Mouse (Mus musculus) gastrocnemius, postnatal 36 days (tissue): ENCODE measurements around the gene Clasrp. TPM values are rescaled to one million over a fixed set of nuclear protein-coding genes. Genes with fewer than 3 reads are reported as not detected.

Experiments used
- DNase-seq, 2 experiments: peaks; one replicate each; pipeline ENCODE4 v3.0.0; 2022
- intact Hi-C: fragments of 180-260 bp; cut with DNase I; formaldehyde crosslinking; loops from one replicate; pipeline ENCODE4 v1.15.1; 2025
- long read RNA-seq, 2 experiments: library from polyadenylated mRNA; stranded (forward); transcript quantifications; one replicate each; pipeline ENCODE4 v2.0.0; 2021
- total RNA-seq, 2 experiments: library from RNA; stranded (reverse); gene quantifications; 2 replicates each; pipeline ENCODE4 v1.2.3; 2021

Gene Clasrp
- total RNA-seq: 10 to 100 TPM; 10.9 to 12.0 TPM
- long read RNA-seq, experiment 1, partial matches to known transcripts: 0 of 2 reads
- long read RNA-seq, experiment 1, other reads (novel, unspliced or antisense): 0 of 2 reads
- long read RNA-seq, experiment 2, partial matches to known transcripts: 3 of 9 reads
- long read RNA-seq, experiment 2, other reads (novel, unspliced or antisense): 4 of 9 reads

DNA sequence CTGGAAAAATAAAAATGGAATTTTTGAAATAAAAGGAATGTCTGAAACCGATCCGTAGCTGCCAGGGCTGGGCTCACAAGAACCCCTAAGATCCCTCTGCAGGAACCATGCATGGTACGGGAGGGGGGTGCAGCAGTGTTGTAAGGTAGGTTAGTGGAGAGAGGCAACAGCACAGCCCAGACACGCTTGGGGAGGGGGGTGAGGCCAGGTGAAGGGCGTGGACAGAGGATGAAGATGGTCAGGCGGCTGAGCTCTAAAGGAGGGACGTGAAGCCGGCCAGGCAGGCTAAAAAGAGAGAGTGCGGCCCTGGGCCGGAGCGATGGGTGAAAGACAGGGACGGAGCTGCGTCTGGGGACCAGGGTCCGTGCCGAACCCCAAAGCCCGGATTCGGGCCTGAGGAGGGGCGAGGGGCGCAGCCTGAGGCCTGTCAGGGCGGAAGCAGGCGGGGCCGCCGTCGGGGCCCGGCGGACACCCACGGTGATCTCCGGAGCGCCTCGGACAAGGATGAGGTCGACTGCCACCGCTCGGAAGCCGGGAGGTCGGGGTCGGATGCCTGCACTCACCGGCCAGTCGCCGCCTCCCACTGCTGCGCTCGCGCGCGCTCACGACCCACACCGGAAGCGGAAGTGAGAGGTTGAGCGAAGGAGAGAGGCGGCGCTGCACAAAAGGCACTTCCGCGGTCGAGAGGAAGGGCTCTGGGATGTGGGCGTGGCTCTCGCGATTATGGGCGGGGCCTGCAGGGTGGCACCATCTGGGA is at the start of gene Clasrp:
Clasrp (minus strand) TSS at position 638 of the 757 bp plus-strand sequence.
- peak; percentile 93 to 97 for DNase-seq
- intact Hi-C loops: no loop called here

DNA sequence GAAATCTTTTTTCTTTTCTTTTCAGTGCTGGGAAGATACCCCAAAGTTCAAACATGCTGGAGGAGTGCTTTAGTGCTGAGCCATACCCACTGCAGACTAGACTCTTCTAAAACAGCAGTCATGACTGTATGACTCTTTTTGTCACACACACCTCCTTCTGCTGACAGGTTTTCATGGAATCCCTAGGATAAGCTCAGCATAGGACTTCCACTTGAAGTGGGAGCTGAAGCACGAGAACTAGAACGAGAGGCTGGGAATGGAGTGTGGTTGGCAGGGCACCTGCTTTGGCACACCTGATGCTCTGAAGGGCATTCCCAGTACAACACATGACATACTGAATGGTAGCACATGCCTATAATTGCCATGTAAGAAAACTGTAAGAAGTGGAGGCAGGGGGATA is 48.3 kb upstream of the Clasrp start:
- DNase-seq: no peak
- intact Hi-C loops: no loop called here

DNA sequence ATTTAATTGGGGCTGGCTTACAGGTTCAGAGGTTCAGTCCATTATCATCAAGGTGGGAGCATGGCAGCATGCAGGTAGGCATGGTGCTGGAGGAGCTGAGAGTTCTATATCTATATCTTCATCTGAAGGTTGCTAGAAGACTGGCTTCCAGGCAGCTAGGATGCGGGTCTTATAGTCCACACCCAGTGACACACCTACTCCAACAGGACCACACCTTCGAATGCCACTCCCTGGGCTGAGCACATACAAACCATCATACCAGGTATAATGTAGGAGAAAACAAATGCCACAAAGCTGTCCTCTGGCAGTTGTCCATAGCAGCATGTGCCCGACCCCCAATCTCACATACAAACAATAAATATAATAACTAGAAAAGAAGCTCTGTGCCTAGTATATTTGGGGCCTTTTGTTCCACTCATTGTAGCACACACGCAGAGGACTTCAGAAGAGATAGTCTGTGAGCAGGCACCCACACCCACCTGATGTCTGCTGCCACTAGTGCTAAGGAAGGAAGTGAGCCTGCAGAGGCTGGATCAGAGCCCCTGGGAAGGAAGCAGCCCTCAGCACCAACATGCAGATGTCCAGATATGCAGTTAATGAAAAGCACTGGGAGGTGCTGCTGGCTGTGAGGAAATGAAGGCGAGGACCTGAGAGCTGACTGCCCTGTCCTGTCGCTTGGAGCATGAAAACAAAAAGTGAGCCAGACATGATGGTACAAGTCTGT is 46.9 kb upstream of the Clasrp start:
- intact Hi-C loops: no loop called here
- no peak for DNase-seq

DNA sequence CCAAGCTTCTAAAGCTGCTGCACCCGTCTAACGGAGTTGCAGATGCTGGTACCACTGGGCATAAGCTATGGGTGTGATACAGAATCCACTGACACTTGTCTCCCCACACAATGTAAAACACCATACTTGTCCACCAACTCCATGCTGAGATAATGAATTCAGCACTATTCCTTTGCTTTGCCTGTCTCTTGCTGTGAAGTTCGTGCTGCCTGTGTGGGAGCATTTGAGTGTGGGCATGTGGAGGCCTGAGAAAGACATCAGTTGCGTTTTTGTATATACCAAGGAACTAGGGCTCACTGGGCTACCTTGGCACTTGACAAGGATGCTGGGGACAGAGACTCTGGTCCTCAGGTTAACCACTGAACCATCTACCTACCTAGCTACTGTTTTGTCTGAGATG is 36.9 kb upstream of the Clasrp start:
- DNase-seq: no peak
- intact Hi-C loops: no loop called here

DNA sequence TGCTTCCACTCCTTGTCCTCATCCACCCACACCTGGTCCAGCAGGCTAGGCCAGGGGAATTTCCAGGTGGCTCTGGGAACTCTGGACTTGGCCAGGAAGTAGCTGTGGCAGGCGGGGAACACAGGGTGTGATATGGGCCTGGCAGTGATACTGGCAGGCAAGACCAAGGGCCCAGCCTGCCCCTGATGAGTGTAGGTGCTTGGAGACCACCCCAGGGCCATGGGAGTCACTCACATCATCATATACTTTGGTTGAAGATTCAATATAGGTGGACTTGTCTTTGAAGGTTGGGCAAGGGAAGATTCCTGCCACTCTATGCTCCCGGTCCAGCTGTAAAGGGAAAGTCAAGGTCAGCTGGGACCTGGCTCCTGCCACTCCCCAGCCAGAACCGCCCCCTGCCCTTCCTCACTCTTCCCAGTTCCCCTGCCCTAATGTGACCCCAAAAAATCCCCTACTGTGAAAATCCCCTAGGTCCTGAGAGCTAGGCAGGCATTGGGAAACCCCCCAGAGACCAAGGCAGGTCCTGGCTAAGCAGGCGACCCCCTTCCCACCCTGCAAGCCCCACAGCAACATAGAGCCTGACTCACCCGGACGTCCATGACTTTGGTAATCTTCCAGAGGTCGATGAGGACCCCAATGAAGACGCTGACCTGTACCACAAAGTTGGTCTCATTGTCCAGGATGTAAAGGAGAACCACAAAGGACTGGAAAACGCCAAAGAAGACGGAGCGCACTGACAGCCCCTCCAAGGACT is 31.0 kb upstream of the Clasrp start:
- DNase-seq: no peak
- intact Hi-C loops: no loop called here

DNA sequence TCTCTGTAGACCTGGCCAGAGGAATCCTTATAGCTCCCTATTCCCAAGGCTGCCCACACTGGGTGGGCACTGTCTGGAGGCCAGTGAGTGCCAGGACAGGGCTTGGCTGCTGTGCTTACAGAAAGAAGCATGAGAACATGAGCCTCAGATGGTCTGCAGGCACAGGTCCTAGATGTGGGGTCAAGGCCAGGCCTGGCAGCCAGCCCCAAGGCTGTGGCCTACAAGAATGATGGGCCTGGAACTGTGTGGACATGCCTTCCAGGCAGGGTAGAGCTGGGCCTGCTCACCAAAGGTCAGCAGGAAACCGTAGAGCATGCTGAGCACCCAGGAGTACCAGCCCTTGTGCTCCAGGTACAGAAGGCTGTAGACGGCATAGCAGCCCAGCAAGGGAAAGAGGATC is 30.3 kb upstream of the Clasrp start:
- intact Hi-C loops: no loop called here
- peak; percentile 38 to 42 for DNase-seq

DNA sequence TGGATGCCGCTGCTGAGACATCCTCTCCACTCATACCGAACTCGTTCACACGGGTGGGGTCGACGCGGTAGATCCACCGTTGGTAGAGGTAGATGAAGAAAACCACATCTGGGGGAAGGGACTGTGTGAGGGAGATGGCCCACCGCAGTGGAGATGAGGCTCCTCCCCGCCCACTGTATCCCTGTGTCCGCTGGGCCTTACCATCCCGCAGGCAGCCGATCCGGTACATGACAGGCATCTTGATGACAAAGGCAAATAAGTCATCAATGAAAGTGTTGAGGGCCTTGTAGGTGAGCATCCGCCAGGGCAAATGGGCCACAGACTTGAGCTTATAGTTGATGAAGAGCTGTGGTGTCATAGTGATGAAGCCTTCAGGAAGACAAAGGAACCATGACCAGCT is 29.6 kb upstream of the Clasrp start:
- no peak for DNase-seq
- intact Hi-C loops: no loop called here

DNA sequence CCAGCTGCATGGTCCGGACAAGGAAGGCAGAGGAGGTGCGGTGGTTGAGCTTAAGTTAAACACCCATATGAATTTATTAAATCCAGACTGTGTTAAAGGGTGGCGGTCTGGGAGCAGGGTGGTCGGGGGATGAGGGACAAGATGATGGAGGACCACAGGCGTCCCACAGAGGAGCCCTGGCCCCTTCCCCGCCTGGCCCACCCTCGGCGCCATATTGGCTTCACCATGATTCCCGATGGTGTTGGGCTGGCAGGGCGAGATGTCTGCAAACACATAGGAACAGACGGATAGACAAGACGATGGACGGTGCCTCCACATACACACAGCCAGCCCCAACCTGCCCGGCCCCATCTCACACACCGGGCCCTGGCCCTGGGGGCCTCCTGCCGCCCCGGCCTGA is 28.9 kb upstream of the Clasrp start:
- no peak for DNase-seq
- intact Hi-C loops: no loop called here

DNA sequence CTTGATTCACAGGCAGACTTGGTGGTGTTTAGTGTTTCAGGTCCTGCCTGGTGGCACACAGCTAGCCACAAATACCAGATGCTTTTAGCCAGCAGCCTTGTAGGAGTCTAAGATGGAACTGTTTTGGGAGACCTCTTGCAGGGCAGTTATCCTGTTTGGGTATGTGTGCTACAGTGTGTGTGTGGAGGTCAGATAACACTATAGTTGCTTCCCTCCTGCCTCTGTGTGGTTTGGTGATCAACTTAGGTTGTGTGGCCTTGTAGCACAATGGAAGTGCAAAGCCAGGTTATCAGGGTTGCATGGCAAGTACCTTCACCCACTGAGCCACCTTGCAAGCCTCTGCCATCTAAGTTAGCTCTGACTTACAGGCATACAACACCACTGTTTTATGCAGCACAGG is 28.4 kb upstream of the Clasrp start:
- intact Hi-C loops: no loop called here
- DNase-seq: no peak

DNA sequence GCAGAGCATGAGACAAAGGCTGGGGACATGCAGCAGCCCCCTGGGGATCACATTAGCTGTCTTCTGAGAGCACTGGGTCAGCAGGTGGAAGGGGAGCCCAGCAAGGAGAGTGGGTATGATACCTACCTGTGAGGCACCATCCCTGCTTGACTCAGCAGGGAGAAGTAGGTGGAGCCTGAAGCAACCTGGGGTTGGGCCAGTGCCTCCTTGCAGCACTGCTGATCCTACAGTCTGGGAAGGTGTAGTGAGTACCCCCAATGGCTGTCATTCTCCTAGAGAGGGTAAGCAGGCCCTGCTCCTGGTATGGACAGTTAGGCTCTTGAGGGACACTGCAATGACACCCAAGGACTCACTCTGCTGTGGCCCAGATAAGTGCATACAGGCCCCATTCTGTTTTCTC is 28.0 kb upstream of the Clasrp start:
- intact Hi-C loops: no loop called here
- no peak for DNase-seq

DNA sequence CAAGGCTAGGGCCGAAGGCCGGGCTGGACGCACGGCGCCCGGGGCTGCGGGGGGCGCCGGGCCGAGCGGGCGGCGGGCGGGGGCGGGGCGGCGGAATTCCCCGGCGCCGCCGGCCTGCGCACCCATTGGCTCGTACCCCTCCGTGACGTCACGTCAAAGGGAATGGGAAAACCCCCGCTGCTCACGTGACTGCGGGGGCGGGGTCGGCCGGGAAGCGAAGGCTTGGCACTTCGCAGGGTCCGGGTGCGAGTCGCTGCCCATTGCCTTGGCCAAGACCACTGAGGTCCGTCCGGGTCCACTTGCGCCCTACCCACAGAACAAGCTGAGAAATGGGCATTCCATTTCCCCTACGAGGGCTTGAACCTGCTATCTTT is 25.1 kb upstream of the Clasrp start, which contains the start of gene Relb:
Relb (minus strand) TSS at position 78 of the 374 bp plus-strand sequence.
- intact Hi-C loops: no loop called here
- peak; percentile 87 to 89 for DNase-seq

DNA sequence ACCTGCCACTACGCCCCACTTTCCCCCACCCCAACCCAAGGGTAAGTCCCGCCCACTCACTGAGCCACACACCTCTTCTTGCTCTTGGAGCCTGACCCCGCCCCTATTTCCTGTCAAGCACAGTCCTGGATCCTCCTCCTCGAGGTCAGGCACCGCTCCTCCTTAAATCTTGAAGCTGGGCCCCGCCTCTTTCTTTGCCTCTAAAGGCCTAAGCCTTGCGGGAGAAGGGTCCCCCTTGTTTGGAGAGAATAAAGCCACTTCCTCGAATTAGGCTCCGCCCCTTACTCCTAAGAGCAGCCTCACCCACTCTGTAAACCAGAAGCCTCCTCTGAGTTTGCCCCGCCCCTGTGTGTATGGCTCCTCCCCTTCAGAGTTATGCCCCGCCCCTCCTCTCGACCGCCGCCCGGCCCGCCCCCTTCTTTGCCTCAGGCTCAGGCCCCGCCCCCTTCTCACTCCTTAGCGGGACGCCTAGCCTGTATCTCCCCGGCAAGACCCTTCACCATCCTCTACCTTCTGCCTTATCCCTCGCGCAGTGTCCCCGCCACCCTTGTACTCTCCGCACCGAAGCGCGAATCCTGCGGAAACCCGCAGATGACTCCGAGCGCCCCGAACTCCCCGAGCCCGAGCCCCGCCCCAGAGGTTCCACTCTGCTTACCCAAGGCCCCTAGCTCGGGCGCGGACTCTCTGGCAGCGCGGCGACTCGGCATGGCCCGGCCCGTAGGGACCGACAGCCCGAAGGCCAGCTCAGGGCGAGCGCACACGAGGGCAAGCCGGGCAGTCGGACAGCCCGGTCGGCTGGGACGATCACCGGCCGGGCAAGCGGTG is 24.5 kb upstream of the Clasrp start:
- intact Hi-C loops: no loop called here
- DNase-seq: peak; percentile 92 to 95

DNA sequence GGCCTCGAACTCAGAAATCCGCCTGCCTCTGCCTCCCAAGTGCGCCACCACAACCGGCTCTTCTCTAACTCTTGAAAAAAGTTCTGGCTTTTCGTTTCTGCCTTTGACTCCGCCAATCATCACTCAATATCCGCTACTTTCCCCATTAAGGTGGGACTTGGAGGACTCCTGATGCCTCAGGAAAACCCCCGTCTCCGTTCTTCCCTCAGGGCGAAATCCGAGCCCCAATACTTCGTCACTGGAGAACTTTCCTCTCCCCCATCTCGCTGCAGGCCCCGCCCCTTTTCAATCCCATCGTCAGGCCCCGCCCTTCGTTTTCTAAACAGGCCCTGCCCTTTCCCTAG is 23.9 kb upstream of the Clasrp start:
- DNase-seq: no peak
- intact Hi-C loops: no loop called here

DNA sequence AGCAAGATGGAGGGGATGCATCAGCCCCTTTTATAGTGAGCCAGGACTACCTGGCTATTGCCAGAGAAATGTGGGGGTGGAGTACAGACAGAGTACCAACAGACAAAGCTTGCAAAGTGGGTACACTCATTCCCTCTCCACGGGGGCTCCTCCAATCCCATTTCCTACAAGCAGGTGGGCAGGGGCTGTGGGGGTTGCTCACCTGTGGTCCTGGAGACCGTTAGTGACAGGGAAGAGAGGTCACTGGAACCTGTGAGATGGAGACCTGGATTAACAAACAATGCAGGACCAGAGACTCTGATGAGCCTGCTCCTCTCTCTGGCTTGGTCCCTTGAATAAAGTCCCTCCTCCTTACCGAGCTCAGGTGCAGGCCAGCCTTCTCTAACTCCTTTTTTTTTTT is 23.4 kb upstream of the Clasrp start:
- no peak for DNase-seq
- intact Hi-C loops: no loop called here

DNA sequence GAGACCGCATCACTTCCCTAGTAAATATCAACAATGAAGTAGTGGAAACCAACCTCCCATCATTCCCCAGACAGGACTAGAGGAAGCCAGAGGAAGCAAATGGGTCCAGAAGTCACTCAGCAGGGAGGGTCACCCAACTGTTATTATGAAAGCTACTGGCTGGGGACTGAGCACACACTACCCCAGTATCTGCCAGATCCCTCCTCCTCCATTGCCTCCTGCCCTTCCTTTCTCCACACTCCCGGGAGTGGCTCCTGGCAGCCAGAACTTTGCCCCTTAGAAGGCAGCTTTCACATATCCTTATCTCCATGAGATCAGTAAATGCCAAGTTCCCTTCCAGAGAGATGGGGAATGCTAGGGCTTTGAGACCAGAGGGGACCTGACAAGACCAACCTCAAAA is 19.1 kb upstream of the Clasrp start:
- no peak for DNase-seq
- intact Hi-C loops: no loop called here

DNA sequence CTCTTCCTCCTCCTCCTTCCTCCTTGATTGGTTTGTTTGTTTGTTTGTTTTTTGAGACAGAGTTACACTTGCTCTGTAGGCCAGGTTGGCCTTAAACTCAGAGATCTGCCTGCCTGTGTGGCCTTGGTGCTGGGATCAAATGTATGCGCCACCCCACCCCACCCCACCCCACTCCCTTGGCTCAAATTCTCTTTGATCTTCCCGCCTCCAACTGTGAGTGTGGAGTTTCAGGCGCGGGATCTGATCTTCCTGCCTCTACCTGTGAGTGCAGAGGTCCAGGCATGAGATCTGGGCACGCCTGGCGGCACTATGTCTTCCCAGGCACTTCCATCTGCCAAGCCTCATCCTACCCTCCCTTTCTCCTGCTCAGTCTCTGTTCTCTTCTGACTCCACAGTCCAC is 18.0 kb upstream of the Clasrp start:
- no peak for DNase-seq
- intact Hi-C loops: no loop called here

DNA sequence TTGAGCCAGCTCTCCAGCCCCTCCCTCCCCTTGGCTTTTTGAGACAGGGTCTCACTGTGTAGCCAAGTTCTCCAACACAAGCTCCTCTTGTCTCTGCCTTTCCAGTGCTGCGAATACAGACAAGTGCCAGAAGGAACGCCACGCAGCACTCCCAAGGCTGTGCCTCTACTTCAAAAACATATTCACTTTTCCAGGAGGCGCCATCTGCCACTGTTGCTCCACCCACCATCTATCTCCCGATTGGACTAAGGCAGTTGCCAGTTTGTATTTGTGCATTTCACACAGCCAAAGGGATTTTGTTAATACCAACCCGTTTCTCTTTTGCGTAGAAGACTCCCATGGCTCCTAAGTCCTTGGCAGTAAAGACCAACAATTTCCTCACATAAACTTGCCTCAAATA is 16.5 kb upstream of the Clasrp start:
- DNase-seq: no peak
- intact Hi-C loops: loop anchor here (2.0 kb wide), 1 partner anchor 30 kb away; no protein-coding TSS in a partner anchor

DNA sequence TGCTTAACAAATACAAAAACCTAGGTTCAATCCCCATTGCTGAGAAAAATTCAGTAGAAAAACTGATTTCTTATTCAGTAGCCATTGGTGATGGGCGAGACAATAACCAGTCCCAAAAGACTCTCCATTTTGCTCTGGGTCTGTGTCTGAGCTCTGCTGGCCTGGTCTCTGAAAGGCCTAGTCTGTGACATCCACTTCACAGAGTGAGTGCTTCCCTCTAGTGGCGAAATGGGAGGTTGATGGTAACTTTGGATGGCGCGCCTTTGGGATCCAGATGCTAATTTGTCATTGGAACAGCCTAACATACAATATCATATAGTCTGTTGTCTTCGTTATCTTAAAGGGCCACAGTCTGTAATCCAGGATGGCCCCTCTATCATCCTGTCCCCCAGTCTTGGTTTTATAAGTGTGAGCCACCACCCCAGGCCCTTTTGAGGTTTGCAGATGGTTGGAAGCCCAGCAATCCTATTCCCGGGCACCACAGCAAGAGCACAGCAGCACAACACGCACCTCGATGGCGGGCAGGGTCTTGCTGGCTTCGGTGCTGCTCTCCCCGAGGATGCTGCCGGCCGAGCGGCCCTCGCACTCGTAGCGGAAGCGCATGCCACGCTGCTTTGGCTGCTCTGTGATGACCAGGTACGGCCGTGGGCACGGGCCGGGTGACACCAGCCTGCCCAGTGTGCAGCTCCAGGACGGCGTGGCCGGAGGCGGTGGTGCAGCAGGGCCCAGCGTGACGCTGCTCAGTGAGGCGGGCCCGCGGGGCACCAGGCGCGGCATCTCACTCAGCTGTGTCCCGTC is 14.9 kb upstream of the Clasrp start:
- DNase-seq: peak; percentile 39 to 47
- intact Hi-C loops: no loop called here

DNA sequence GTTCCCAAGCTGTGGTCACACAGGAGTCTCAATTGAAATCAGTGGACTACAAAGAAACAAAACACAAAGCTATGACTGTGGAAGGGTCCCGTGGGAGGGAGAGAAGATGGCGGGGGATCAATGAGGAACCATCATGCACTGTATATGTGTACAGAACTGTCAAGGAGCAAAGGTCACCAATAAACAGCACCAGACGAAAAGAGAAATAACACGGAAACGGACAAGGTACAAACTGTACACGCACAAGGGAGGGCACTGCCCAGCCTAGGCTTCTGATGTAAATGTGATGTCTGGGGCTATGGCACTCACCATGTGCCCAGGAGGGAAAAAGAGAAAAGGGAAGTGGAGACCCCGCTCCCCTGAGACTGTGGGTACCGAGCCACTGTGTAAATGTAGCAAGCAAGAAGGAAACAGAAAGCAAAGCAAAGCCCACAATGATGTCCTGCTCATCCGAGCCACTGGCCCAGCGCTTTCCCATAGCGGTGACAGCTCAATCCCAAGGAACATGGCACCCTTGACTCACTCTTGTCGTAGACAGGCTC is 10.8 kb upstream of the Clasrp start:
- intact Hi-C loops: no loop called here
- DNase-seq: no peak
